Mouse (Mus musculus): ENCODE data around the gene Sirt3.

Gene Sirt3

DNA sequence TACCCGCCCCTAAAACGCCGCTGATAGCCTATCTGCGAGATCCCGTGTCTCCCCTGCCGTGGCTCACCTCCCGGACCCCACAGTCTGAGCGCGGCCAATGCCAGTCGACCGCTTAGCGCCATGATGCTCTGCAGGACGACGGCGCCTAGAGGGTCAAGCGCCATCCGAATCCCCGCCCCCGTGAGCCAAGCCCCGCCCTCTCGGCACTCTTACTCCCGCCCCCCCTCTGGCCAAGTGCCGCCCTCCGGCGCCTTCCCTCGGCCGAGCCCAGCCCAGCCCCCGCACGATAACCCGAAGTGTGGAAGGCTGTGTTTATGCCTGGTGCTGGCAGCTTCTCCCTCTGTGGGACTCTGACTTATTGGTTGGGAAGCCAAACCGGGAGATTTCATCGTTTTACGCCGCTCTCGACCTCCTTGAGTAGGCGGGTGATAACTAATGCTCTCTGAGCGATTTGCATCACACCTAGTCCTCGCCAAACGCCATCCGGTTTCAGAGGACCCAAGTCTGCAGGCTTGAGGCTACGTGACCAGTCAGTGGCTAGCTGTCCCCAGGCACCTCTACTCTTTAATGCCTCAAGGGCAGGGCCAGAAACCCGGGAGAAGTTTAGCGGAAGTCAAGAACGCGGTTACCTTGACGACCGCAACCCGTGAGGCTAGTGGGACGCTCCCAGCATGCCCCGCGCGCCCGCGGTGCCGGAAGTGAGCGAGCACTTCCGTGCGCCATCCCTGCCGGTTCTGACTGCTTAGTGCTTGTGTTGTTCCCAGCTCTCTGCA, at the start of gene Sirt3, which contains the start of gene Psmd13:
Sirt3 (minus strand) TSS at position 614 of the 773 bp plus-strand sequence.
Psmd13 (plus strand) TSS at position 273 of the 773 bp plus-strand sequence.
- peak; percentile 91 to 94 for DNase-seq (ENCODE audit: low spot score in 2 of 2)

DNA sequence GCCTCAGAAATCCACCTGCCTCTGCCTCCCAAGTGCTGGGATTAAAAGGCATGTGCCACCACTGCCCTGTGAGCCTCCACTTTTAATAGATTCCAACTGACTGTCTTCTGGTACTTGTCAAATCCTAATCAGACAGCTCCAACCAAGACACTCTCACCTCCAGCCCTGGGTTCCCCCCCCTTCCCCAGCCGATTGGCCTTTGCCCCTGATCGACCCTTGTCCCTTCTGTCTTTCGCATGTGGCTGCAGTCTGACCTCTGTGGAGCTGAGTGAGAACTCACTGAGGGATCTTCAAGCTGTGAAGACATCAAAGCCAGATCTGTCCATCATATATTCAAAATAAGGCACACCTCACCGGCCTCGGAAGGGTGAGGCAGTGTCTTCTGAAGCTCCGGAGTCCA, 45.1 kb upstream of the Sirt3 start:
- no peak for DNase-seq (ENCODE audit: low spot score in 2 of 2)

DNA sequence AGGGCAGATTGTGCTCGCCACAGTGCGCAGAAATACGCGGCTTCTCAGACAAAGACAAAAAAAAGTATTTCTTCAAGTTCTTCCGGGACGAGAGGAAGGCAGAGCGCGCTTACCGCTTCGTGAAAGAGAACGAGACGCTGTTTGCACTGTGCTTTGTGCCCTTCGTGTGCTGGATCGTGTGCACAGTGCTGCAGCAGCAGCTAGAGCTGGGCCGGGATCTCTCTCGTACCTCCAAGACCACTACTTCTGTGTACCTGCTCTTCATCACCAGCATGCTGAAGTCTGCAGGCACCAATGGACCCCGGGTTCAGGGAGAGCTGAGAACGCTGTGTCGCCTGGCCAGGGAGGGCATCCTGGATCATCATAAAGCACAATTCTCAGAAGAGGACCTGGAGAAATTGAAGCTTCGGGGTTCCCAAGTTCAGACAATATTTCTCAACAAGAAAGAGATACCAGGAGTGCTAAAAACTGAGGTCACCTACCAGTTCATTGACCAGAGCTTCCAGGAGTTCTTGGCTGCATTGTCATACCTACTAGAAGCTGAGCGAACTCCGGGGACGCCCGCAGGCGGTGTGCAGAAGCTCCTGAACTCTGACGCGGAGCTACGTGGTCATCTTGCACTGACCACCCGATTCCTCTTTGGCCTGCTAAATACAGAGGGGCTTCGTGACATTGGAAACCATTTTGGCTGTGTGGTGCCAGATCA, 41.1 kb upstream of the Sirt3 start:
- DNase-seq (ENCODE audit: low spot score in 2 of 2): no peak

DNA sequence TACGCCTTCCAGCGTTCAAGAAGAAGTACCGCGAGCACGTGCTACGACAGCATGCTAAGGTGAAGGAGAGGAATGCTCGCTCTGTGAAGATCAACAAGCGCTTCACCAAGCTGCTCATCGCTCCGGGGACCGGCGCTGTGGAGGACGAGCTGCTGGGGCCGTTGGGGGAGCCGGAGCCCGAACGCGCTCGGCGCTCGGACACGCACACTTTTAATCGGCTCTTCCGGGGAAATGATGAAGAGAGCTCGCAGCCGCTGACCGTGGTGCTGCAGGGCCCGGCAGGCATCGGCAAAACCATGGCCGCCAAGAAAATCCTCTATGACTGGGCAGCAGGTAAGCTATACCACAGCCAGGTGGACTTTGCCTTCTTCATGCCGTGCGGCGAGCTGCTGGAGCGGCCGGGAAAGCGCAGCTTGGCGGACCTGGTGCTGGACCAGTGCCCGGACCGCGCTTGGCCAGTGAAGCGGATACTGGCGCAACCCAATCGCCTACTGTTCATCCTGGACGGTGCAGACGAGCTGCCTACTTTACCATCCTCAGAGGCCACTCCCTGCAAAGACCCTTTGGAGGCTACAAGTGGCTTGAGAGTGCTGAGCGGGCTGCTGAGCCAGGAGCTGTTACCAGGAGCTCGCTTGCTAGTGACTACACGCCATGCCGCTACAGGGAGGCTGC, 40.4 kb upstream of the Sirt3 start:
- no peak for DNase-seq (ENCODE audit: low spot score in 2 of 2)

DNA sequence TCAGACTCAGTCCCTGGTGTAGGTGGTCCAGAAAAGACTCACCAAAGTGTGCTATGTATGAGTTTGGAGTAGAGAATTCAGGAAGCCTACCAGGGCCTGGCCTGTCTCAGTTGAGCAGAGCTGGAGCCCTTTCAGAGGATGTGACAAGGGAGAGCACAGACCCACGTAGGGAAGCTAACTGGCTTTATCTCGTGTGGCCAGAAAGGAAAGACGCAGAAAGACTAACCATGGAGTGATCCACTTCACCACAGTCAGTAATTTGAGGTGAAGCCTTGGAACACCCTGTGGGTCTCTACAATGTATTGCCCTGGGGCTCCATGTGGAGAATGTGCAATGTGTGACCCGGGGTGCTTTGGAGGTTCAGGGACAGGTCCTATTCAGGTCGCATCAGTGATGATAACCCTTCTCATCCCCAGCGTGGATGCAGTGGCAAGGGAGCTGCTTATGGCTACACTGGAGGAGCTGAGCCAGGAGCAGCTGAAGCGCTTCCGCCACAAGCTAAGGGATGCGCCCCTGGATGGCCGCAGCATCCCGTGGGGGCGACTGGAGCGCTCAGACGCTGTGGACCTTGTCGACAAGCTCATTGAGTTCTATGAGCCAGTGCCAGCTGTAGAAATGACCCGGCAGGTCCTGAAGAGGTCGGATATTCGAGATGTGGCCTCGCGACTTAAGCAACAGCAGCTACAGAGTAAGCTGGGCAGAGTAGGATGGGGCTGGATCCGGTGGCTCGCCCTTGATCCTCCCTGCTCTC, 39.3 kb upstream of the Sirt3 start:
- DNase-seq (ENCODE audit: low spot score in 2 of 2): no peak

DNA sequence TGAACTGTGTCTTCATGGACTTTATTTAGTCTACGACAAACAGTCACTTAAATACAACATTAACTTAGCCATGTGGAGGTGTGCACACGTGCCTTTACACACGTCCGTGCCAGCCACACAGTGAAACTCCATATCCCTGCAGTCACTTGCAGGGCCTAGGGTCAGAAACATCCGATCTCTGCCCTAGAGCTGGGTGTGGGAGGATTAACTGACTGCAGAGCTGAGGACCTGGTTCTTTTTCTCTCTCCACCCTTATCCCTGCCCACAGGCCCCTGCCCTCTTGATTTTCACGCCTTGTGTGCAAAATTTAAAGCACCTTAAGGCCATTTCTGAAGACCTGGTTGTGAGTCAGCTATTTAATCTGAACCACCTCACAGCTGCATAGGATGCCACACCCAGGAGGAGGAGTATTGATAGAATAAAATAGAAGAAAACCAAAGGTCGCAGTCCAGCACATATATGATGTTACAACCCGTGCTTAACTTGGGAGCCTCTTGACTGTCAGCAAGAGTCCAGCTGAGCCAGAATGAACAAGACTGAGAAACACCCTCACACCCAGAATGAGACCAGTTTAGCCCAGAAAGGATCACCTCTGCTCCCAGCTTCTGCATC, 38.4 kb upstream of the Sirt3 start, which contains the start of gene Nlrp6:
Nlrp6 (plus strand) TSS at position 485 of the 612 bp plus-strand sequence.
- DNase-seq (ENCODE audit: low spot score in 2 of 2): no peak

DNA sequence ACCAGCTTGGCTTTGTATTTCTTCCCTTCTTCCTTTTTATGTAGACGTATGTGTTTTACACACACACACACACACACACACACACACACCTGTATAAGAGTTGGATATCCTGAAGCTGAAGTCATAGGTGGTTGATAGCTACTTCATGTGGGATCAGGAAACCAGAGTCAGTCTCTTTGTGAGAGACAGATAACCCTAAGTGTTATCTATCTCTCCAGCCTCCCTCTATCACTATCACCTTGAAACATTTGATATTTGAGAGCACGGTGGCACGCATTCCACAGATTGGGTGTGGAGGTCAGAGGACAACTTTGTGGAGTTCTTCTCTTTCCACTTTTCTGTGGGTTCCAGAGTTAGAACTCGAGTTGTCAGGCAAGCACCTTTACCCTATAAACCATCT, 37.8 kb upstream of the Sirt3 start:
- no peak for DNase-seq (ENCODE audit: low spot score in 2 of 2)

DNA sequence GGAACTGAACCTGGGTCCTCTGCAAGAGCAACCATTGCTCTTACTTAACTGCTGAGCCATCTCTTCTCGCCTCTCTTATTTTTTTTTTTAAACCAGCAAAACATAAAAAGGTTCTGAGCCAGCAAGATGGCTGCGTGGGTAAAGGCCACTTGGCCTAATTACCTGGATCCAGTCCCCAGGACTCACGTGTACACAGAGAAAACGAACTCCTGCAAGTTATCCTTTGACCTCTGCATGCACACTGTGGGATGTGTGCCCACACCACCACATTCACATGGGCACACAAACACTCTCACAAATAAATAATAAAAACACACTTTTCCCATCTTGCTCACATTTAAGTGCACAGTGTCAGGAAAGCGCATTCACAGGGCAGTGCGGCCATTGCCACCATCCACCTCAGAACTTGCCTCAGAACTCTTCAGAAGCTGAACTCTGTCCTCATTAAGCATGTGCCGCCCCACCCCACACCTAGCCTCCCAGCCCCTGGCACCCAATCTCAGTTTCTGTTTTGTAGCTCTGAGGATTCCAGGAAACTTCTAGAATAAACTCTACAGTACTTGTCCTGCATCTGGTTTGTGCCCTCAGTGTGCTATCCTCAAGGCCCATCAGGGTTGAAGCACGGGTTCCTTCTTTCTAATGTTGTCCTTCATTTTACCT, 32.1 kb upstream of the Sirt3 start:
- no peak for DNase-seq (ENCODE audit: low spot score in 2 of 2)

DNA sequence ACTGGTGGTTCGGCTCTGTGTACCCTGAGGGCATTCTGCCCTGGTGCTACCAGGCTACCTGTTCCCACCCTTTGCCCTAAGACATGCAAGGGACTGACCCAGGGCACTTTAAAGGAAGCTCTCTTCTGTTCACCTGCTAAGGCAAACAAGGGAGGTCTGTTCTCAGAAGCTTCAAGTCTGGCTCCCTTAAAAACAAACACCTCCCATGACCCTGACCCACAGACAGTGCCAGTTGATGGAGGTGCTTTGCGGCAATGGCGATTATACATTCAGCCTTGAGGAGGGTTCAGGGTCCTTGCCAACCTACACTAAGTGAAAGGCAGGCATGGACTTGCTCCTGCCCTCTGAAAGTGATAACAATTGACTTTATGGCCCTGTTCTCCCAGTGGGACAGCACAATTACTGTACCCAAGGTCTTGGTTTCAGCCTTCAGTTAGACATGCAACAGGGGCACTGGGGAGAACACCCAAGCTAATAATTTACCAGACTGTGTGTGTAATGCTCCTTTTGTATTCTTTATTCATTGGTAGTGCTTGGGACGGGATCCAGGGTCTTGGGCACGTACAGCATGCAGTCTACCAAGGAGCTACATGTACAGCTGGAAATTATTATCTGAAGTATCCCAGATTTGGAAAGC, 30.9 kb upstream of the Sirt3 start:
- no peak for DNase-seq (ENCODE audit: low spot score in 2 of 2)

DNA sequence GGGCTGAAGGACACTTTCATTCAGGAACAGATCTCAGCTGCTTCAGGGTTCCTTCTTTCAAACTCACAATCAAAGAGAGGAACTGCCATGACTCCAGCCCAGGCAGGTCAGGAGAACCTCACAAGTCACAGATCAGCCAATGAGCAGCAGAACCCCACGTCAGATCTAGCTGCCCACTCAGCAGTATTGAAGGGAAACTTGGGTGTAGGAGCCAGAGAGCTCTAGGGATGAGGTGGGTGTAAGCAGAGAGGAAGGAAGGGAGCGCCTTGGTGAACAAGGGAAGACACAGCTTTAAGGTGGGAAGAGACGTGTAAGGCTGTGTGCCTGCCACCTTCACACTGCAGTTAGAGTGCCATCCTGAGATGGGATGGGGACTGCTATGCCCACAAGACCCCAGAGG, 30.2 kb upstream of the Sirt3 start:
- DNase-seq (ENCODE audit: low spot score in 2 of 2): peak; percentile 28 to 44

DNA sequence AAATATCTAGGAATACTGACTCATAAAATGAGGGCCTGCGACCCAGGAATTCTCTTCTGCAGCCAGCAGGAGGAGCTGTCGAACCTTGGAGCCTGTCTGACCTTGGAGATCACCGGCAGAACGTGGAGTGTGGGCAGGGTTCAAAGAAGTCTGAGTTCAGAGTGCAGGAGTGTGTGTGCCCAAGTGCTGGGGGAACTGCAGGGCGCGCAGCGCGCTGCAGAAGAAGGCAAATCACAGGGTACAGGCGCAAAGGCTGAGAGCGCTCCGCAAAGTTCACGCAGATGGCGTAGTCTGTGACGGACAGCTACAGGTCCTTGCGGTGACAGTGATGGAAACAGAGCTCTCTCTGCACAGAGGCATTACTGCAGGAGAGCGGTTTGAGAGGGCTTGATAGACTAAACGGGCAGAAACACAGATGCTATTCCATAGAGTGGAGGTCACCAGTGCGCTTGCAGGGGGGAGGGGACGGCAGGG, 26.6 kb upstream of the Sirt3 start:
- DNase-seq (ENCODE audit: low spot score in 2 of 2): peak; percentile 27 to 48

DNA sequence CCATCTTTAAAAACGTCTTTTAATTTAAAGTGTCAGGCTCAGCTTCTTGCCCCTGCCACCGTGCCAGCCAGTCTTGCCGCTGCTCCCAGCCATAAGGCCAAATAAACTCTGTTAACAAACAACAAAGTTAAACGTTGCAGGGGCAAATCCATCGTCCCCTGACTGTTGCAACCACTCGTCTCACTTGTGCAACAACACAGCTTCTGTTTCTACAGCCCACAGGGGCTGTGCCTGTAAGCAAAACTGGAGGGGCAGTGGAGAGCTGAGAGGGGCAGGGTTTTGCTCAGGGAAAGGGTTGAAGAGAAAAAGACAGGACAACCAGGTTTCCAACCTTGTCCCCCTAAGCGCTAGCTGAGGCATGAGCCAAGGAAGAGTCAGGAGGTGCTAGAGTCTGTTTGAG, 26.1 kb upstream of the Sirt3 start:
- no peak for DNase-seq (ENCODE audit: low spot score in 2 of 2)

DNA sequence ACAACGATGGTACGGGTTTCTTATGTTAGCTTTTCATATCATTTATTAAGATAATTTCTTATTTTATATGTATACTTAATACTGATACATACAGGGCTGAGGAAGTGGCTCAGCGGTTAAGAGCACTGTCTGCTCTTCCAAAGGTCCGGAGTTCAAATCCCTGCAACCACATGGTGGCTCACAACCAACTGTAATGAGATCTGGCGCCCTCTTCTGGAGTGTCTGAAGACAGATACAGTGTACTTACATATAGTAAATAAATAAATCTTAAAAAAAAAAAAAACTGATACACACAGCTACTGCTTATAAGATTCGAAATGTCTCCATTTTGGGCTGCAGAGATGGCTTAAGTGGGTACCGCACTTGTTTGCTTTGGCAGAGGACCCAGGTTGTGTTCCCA, 25.6 kb upstream of the Sirt3 start:
- DNase-seq (ENCODE audit: low spot score in 2 of 2): no peak

DNA sequence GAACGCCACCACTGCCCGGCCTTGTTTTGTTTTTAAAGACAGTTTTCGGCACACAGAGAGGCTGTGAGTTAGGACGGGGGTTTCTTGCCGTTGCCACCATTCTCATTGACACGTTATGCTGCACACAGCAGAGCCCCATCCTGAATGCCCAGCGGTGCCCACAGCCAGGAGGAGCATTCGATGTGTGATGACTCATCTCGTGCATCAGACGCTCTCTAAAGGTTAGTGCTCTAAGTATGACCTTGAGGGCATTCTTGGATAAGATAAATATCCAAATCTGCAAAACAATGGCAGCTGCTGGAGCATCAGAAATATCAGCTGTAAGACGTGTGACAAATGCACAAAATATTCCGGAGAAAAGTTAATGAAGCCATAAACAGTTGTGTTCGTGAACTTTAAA, 25.0 kb upstream of the Sirt3 start:
- no peak for DNase-seq (ENCODE audit: low spot score in 2 of 2)

DNA sequence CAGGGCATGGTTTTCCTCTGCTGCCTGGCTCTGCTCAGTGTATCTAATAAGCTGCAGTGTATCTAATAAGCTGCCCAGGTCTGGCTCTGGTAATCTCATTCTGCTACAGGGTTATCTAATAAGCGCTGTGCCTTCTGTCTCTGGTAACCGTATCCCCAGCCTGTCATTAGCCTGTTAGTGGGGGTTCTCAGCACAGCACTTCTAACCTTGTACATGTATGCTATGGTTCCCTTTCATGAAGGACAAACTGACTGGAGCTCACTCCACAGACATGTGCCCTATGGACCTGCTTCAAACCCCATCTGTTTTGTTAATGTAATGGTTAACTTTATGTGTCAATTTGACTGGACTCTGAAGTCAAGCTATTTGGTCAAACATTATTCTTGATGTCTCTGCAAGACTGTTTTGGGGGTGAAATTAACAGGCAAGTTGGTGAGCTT, 23.6 kb upstream of the Sirt3 start:
- DNase-seq (ENCODE audit: low spot score in 2 of 2): no peak

DNA sequence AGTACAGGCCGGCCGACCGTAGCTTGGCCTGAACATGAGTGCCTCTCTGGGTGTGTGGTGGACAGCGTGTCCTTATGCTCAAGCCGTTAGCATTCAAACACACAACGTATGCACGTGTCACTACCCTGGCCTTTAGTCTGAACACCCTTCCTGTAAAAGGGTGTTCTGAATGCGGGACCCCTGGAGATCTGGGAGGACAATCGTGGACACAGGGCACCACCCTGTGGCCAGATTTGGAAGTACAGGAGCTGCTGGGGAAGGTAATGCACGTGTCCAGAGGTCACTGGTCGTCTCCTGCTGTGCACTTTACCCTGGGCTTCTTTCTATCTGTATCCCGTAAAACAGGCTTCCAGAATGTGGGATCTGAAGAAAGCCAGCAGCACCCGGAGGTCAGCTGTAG, 21.1 kb upstream of the Sirt3 start:
- peak in 1 of 2 experiments; percentile 41 for DNase-seq (ENCODE audit: low spot score in 2 of 2)

DNA sequence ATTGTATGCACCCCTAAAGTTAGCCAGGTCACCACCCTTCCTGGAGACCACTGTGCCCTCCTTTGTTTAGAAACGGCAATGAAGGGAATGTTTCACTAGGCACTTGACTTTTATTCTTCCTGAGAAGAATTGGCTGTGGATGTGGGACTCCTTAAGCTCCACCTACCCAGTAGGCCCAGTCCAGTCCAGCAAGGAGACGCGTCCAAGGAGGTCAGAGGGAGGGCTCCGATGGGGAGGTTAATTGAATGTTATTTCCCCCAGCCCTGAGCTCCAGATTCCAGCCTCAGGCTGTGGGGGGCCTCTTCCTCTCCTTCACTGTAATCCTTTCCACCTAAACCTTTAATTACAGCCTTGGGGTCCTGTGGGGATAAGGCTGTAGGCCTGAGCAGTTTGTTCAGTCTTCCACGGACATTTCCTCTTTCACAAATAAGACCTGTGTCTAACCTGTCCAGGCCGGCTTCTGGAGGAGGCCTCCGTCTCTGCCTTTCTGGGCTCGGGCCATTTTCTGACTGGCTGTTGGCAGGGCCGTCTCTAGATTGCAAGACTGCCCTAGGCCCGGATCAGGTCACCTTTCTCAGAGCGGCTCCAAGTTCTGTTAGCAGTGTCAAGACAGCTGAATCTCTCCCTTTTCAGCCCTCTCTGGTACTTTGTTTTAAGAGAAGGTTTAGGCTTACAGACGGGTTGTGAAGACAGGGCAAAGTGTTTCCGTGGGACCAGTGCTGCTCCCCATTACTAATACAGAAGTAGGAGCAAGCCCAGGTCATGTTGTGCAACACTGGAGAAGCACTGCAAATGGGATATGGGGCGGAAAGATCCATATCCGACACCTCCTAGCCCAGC, 20.1 kb upstream of the Sirt3 start:
- DNase-seq (ENCODE audit: low spot score in 2 of 2): no peak

DNA sequence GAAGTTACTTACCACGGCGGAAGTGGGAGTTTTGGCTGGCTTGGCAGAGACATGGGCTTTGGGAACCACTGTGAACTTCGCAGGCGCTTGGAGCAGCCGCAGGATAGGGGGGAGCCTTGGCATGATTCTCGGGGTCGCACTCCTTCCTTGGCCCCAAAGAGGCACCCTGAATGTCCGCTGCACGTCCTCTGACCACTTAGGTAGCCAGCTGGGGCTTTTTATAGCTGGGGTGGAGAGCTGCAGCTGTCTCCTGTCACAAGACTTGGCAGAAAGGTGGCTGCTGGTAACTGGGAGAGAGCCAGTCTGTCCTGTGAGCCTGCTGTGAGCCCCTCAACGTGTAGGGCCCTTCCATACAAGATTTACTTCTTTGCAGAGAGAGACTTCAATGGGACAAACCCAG, 18.1 kb upstream of the Sirt3 start, which contains the start of gene Cox8b:
Cox8b (minus strand) TSS at position 227 of the 400 bp plus-strand sequence.
- DNase-seq (ENCODE audit: low spot score in 2 of 2): no peak

DNA sequence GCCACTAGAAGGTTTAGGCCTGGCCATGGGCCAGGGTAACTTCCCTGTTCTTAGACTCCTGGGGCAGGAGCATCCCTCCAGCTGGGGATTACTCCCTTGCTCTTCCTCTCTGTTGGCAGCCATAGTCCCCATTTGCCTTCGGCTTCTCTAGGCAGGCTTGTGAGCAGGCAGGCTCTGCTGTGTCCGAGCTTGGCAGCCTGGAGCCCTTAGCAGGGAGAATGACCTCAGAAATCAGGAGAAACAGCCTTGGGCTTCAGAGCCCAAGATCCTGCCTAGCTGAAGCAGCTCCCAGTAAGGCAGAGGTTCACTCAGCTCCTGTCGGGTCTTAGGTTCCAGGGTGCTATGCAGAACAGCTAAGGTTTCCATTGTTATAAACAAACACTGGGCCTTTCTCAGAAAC, 17.0 kb upstream of the Sirt3 start:
- no peak for DNase-seq (ENCODE audit: low spot score in 2 of 2)
